Mouse (Mus musculus): ENCODE results near the gene Hhipl2. TPM values are rescaled to one million over a fixed set of nuclear protein-coding genes. Genes with fewer than 3 reads are reported as not detected.
"Not testable (repeated sequence)": the region's sequence is repeated elsewhere in the genome, so short reads cannot be mapped to it uniquely, and the experiment has no call there.

Hhipl2 gene
- polyA plus RNA-seq, 1 experiment from 2014 or later, result 0.11 TPM

GRCm38 (mm10) chr1:183381816-183382215, 36.2 kb upstream of the Hhipl2 start:
- Histone ChIP-seq H3K27ac (replicated peaks in 1 of 2; ENCODE audit: control insufficient read depth in 1 of 2, insufficient read depth in 1 of 2, low read depth in 2 of 2, low read length in 2 of 2) (no peak overlapping the region), H3K9me3 (ENCODE audit: control insufficient read depth, low read length) (peaks cover 3% of the 10 kb centered on the region; the same call in 1 of the 2 replicates), H3K4me2 (ENCODE audit: low read length) (no peak overlapping the region), H3K27me3 (ENCODE audit: control insufficient read depth, insufficient read depth, low read length) (peaks cover 18% of the 10 kb centered on the region; the same call in 1 of the 2 replicates), H3K36me3 (ENCODE audit: control insufficient read depth, insufficient read depth, low read length) (no peaks in the 10 kb centered on the region), H3K9ac (ENCODE audit: low read length) (no peak overlapping the region), H3K4me3 (ENCODE audit: control insufficient read depth in 1 of 2, insufficient read depth in 1 of 2, low read depth in 1 of 2, low read length in 2 of 2) (no peak overlapping the region), H3K4me1 (ENCODE audit: control insufficient read depth in 2 of 2, insufficient read depth in 2 of 2, low read length in 2 of 2) (no peaks in the 10 kb centered on the region)
- no peak for ATAC-seq (ENCODE audit: insufficient number of reproducible peaks, insufficient read depth, low FRiP score, low read depth)
- 72% methylated on average over 5 of the region's 5 CpGs for WGBS

DNA sequence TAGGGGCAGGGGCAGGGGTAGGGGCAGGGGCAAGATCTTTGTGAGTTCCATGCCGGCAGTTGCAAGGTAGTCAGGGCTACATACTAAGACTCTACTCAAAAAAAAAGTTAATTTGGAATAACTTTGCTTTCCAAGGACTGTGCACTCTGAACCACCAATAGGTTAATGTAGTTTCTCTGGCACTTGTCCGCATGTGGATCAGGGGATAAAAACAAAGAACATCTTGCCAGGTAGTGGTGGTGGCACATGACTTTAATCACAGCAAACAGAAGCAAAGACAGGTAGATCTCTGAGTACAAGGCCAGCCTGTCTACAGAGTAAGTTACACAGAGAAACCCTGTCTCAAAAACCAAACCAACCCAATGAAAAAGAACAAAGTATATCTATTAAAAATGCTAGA, 35.4 kb upstream of the Hhipl2 start:
- no peak overlapping the region for H3K4me3 ChIP-seq (ENCODE audit: control insufficient read depth in 1 of 2, insufficient read depth in 1 of 2, low read depth in 1 of 2, low read length in 2 of 2)
- no peaks in the 10 kb centered on the region for H3K36me3 ChIP-seq (ENCODE audit: control insufficient read depth, insufficient read depth, low read length)
- peaks cover 3% of the 10 kb centered on the region; the same call in 1 of the 2 replicates for H3K9me3 ChIP-seq (ENCODE audit: control insufficient read depth, low read length)
- H3K27me3 ChIP-seq (ENCODE audit: control insufficient read depth, insufficient read depth, low read length), result peaks cover 18% of the 10 kb centered on the region; the same call in 1 of the 2 replicates
- no peak overlapping the region for H3K9ac ChIP-seq (ENCODE audit: low read length)
- no peak for ATAC-seq (ENCODE audit: insufficient number of reproducible peaks, insufficient read depth, low FRiP score, low read depth)
- 83% methylated on average over 2 of the region's 2 CpGs for WGBS
- H3K4me2 ChIP-seq (ENCODE audit: low read length), result no peak overlapping the region
- H3K27ac ChIP-seq (replicated peaks in 1 of 2; ENCODE audit: control insufficient read depth in 1 of 2, insufficient read depth in 1 of 2, low read depth in 2 of 2, low read length in 2 of 2), result no peak overlapping the region
- no peaks in the 10 kb centered on the region for H3K4me1 ChIP-seq (ENCODE audit: control insufficient read depth in 2 of 2, insufficient read depth in 2 of 2, low read length in 2 of 2)

DNA sequence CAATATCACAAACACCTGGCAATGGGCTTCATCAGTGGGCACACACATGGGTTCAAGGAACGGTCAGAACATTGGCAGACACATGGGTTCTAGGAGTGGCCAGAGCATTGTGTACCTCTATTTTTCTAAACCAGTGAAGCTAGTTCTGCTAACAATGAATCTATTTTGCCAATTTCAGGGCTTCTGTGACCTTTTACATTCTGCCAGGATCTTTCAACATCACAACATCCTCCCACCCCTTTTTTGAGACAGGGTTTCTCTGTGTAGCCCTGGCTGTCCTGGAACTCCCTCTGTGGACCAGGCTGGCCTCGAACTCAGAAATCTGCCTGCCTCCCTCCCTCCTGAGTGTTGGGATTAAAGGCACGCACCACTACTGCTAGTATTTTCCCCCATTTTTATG, 30.6 kb upstream of the Hhipl2 start:
- H3K27me3 ChIP-seq (ENCODE audit: control insufficient read depth, insufficient read depth, low read length), result peaks cover 18% of the 10 kb centered on the region; the same call in 1 of the 2 replicates
- not testable (repeated sequence) for H3K4me2 ChIP-seq (ENCODE audit: low read length); H3K9me3 ChIP-seq (ENCODE audit: control insufficient read depth, low read length); H3K27ac ChIP-seq (replicated peaks in 1 of 2; ENCODE audit: control insufficient read depth in 1 of 2, insufficient read depth in 1 of 2, low read depth in 2 of 2, low read length in 2 of 2); H3K4me3 ChIP-seq (ENCODE audit: control insufficient read depth in 1 of 2, insufficient read depth in 1 of 2, low read depth in 1 of 2, low read length in 2 of 2); H3K9ac ChIP-seq (ENCODE audit: low read length); H3K4me1 ChIP-seq (ENCODE audit: control insufficient read depth in 2 of 2, insufficient read depth in 2 of 2, low read length in 2 of 2); ATAC-seq (ENCODE audit: insufficient number of reproducible peaks, insufficient read depth, low FRiP score, low read depth)
- WGBS, result 84% methylated on average over 3 of the region's 3 CpGs
- peaks cover 15% of the 10 kb centered on the region for H3K36me3 ChIP-seq (ENCODE audit: control insufficient read depth, insufficient read depth, low read length)

DNA sequence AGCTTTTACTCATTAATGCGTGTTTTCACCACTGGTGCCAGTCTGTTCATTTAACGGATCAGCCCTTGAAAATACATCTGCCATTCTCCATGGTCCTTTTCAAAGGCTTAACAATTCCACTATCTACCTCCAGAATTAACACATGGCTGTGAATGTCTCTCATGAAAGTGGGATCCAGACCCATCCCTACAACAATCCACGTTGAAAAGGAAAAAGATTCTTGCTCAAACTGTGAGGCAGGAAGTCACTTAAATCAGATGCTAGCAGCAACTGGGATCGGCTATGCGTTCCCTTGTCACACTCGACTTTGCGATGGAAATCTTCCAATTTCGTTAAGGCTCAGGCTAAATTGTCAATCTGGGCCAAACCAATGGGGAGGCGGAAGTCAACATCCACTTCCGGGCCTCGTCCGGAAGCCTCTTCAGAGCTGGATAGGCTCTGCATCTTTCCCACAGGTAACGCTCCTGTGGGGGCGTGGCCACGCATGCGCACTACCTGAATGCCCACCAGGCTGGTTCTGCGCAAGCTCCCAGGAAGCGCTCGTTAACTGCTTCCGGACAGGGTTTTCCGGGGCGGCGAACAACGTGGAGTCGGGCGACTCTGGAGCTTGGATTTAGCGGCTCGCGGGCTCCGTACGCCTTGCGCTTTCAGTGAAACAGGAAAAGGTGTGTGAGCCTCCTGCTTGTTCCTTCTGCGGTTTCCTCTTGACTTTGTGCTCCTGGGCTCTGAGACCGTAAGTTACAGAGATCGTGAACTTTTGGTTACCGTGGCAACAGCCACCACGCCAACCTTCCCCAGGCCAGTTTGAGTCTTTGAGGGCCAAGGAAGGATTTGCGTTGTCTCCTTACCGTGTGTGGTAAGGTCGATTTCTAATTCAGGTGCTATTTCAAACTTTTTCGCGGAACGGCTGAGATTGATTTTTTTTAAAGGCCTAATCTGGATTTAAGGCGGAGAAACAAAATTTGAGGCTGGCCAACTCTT, 29.3 kb upstream of the Hhipl2 start, which contains the start of gene Taf1a:
Taf1a (plus strand) TSS at position 556 of the 981 bp plus-strand sequence.
- Histone ChIP-seq H3K4me3 (ENCODE audit: control insufficient read depth in 1 of 2, insufficient read depth in 1 of 2, low read depth in 1 of 2, low read length in 2 of 2) (peak within 1 kb of the TSS; percentile 61 to 72), H3K36me3 (ENCODE audit: control insufficient read depth, insufficient read depth, low read length) (peaks cover 20% of the 10 kb centered on the region), H3K9me3 (ENCODE audit: control insufficient read depth, low read length) (no peaks in the 10 kb centered on the region; the same call in 1 of the 2 replicates), H3K9ac (ENCODE audit: low read length) (peak within 1 kb of the TSS; percentile 67), H3K27ac (replicated peaks in 1 of 2; ENCODE audit: control insufficient read depth in 1 of 2, insufficient read depth in 1 of 2, low read depth in 2 of 2, low read length in 2 of 2) (peak within 1 kb of the TSS; percentile 13 to 37; a peak in 2 of 4 replicates), H3K4me2 (ENCODE audit: low read length) (peak within 1 kb of the TSS; percentile 78), H3K27me3 (ENCODE audit: control insufficient read depth, insufficient read depth, low read length) (peaks cover 14% of the 10 kb centered on the region; the same call in 1 of the 2 replicates), H3K4me1 (ENCODE audit: control insufficient read depth in 2 of 2, insufficient read depth in 2 of 2, low read length in 2 of 2) (peaks cover 4 to 6% of the 10 kb centered on the region in 2 experiments)
- peak; percentile 96 for ATAC-seq (ENCODE audit: insufficient number of reproducible peaks, insufficient read depth, low FRiP score, low read depth)
- 6% methylated on average over 44 of the region's 44 CpGs for WGBS

DNA sequence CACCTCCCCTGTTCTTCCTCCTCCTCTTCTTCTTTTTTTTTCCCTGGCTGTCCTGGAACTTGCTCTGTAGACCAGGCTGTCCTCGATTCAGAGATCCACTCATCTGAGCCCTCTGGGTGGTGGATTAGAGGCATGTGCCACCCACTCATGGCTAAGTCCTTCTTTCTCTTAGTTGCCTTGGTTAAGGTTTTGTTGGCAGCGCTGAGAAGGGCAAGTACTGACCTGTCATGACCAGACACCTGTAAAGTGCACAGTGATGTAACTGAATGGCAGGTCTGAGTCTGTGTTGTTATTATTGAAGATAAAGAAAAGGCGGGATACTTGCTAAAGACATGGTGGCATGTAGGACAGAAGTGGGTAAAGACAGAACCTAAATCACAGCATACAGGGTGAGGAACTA, 14.6 kb upstream of the Hhipl2 start:
- Histone ChIP-seq H3K27ac (replicated peaks in 1 of 2; ENCODE audit: control insufficient read depth in 1 of 2, insufficient read depth in 1 of 2, low read depth in 2 of 2, low read length in 2 of 2) (no peak overlapping the region), H3K9ac (ENCODE audit: low read length) (no peak overlapping the region), H3K36me3 (ENCODE audit: control insufficient read depth, insufficient read depth, low read length) (peaks cover 74% of the 10 kb centered on the region), H3K4me3 (ENCODE audit: control insufficient read depth in 1 of 2, insufficient read depth in 1 of 2, low read depth in 1 of 2, low read length in 2 of 2) (no peak overlapping the region), H3K9me3 (ENCODE audit: control insufficient read depth, low read length) (no peaks in the 10 kb centered on the region), H3K4me1 (ENCODE audit: control insufficient read depth in 2 of 2, insufficient read depth in 2 of 2, low read length in 2 of 2) (no peaks in the 10 kb centered on the region), H3K4me2 (ENCODE audit: low read length) (no peak overlapping the region), H3K27me3 (ENCODE audit: control insufficient read depth, insufficient read depth, low read length) (no peaks in the 10 kb centered on the region)
- WGBS, result 93% methylated on average over 3 of the region's 3 CpGs
- ATAC-seq (ENCODE audit: insufficient number of reproducible peaks, insufficient read depth, low FRiP score, low read depth), result no peak

DNA sequence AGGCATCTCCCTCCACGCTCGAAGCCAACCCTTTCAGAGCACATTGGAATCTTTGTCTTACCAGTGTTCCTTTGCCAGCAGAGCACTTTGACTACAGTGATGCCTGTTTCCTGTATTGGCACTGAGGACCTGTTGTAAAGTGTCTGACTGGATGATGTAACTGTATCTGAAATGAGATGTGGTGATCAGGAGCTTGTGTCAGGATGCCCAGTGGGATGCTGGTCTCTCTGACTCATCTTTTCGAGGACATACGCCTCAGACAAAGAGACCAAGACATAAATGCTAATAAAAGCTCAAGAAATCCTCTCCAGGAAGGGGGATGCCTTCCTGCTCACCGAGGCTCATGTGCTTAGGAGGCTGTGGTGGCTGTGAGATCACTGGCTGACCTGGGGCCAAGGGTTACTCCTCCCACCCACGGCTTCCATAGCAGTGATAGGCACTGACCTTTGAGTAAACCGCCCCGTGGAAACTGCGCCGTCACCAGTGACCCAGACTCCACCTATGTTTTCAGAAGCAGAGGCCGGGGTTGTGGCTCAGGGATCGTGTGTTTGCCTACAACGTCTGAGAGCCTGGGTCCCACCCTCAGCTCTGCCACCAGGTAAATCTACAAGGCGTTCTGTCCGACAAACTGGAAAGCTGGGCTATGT, 3.8 kb upstream of the Hhipl2 start:
- no peaks in the 10 kb centered on the region for H3K9me3 ChIP-seq (ENCODE audit: control insufficient read depth, low read length)
- 87% methylated on average over 15 of the region's 15 CpGs for WGBS
- no peak for ATAC-seq (ENCODE audit: insufficient number of reproducible peaks, insufficient read depth, low FRiP score, low read depth)
- H3K27ac ChIP-seq (replicated peaks in 1 of 2; ENCODE audit: control insufficient read depth in 1 of 2, insufficient read depth in 1 of 2, low read depth in 2 of 2, low read length in 2 of 2), result no peak overlapping the region
- no peak overlapping the region for H3K4me3 ChIP-seq (ENCODE audit: control insufficient read depth in 1 of 2, insufficient read depth in 1 of 2, low read depth in 1 of 2, low read length in 2 of 2)
- H3K4me2 ChIP-seq (ENCODE audit: low read length), result no peak overlapping the region
- H3K27me3 ChIP-seq (ENCODE audit: control insufficient read depth, insufficient read depth, low read length), result no peaks in the 10 kb centered on the region
- peaks cover 28% of the 10 kb centered on the region for H3K36me3 ChIP-seq (ENCODE audit: control insufficient read depth, insufficient read depth, low read length)
- H3K4me1 ChIP-seq (ENCODE audit: control insufficient read depth in 2 of 2, insufficient read depth in 2 of 2, low read length in 2 of 2), result no peaks in the 10 kb centered on the region
- no peak overlapping the region for H3K9ac ChIP-seq (ENCODE audit: low read length)

DNA sequence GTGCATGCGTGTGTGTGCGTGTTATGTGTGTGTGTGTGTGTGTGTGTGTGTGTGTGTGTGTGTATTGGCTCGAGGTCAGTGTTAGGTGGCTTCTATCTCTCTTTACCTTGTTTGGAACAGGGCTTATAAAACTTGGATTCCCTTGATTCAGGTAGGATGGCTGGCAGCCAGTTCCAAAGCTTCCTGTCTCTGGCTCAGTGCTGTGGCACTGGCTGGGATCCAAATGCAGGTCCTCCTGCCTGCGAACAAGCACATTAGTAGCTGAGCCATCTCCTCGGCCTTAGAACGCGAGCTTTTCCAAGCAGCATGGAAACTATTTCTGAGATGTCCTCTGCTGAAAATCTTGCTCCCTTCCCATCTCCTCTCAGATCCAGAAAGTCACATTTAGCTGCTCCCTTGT, 1.7 kb downstream of the Hhipl2 start:
- Histone ChIP-seq H3K4me3 (ENCODE audit: control insufficient read depth in 1 of 2, insufficient read depth in 1 of 2, low read depth in 1 of 2, low read length in 2 of 2) (no peak overlapping the region), H3K9ac (ENCODE audit: low read length) (no peak overlapping the region), H3K27me3 (ENCODE audit: control insufficient read depth, insufficient read depth, low read length) (no peaks in the 10 kb centered on the region), H3K4me2 (ENCODE audit: low read length) (no peak overlapping the region), H3K9me3 (ENCODE audit: control insufficient read depth, low read length) (no peaks in the 10 kb centered on the region; the same call in 1 of the 2 replicates), H3K4me1 (ENCODE audit: control insufficient read depth in 2 of 2, insufficient read depth in 2 of 2, low read length in 2 of 2) (no peaks in the 10 kb centered on the region), H3K27ac (replicated peaks in 1 of 2; ENCODE audit: control insufficient read depth in 1 of 2, insufficient read depth in 1 of 2, low read depth in 2 of 2, low read length in 2 of 2) (no peak overlapping the region), H3K36me3 (ENCODE audit: control insufficient read depth, insufficient read depth, low read length) (no peaks in the 10 kb centered on the region)
- ATAC-seq (ENCODE audit: insufficient number of reproducible peaks, insufficient read depth, low FRiP score, low read depth), result no peak
- 77% methylated on average over 7 of the region's 7 CpGs for WGBS
